Mouse (Mus musculus) urinary bladder, adult 18-20 months (tissue): ENCODE data around the gene Osgep.
"Not testable (repeated sequence)": the region's sequence is repeated elsewhere in the genome, so short reads cannot be mapped to it uniquely, and the experiment has no call there.

ENCODE experiments used
- DNase-seq, 2 experiments: peaks; one replicate each; pipeline ENCODE4 v3.0.0; 2022; ENCODE audit warnings: low spot score in 2 of 2, mixed read lengths in 2 of 2

Gene Osgep

GRCm38 (mm10) chr14:50924281-50925064, at the start of gene Osgep, which contains the start of gene Apex1:
Gene Osgep (minus strand): TSS chr14:50924893.
Gene Apex1 (plus strand): TSS chr14:50924968.
- DNase-seq, result peak; percentile 93 to 97

- no peak for DNase-seq
Measured at GRCm38 (mm10) chr14:50973700-50974099, 49.0 kb upstream of the Osgep start.

- DNase-seq, result not testable (repeated sequence)
Measured at GRCm38 (mm10) chr14:50973054-50973453, 48.4 kb upstream of the Osgep start.

- DNase-seq, result no peak
Measured at GRCm38 (mm10) chr14:50970822-50971221, 46.1 kb upstream of the Osgep start.

GRCm38 (mm10) chr14:50969558-50970544, 45.2 kb upstream of the Osgep start:
- peak in 1 of 2 experiments; percentile 15 for DNase-seq

- no peak for DNase-seq
Measured at GRCm38 (mm10) chr14:50969041-50969440, 44.3 kb upstream of the Osgep start.

- no peak for DNase-seq
Measured at GRCm38 (mm10) chr14:50968216-50968980, 43.7 kb upstream of the Osgep start.

- DNase-seq, result not testable (repeated sequence)
Measured at GRCm38 (mm10) chr14:50958289-50958995, 33.7 kb upstream of the Osgep start.

- DNase-seq, result not testable (repeated sequence)
Measured at GRCm38 (mm10) chr14:50957146-50957545, 32.5 kb upstream of the Osgep start.

GRCm38 (mm10) chr14:50956724-50957123, 32.0 kb upstream of the Osgep start:
- DNase-seq, result not testable (repeated sequence)

GRCm38 (mm10) chr14:50955942-50956508, 31.3 kb upstream of the Osgep start, which contains the start of gene Pnp2:
Gene Pnp2 (plus strand): TSS chr14:50955992.
- DNase-seq, result peak; percentile 27 to 37

- DNase-seq, result no peak
Measured at GRCm38 (mm10) chr14:50955487-50955886, 30.8 kb upstream of the Osgep start.

GRCm38 (mm10) chr14:50945526-50945925, 20.8 kb upstream of the Osgep start:
- not testable (repeated sequence) for DNase-seq

- DNase-seq, result not testable (repeated sequence)
Measured at GRCm38 (mm10) chr14:50945081-50945480, 20.4 kb upstream of the Osgep start.

GRCm38 (mm10) chr14:50944668-50945033, 20.0 kb upstream of the Osgep start:
- not testable (repeated sequence) for DNase-seq

- peak; percentile 96 to 97 for DNase-seq
Measured at GRCm38 (mm10) chr14:50943932-50944667, 19.4 kb upstream of the Osgep start, which contains the start of gene Gm49342. Gene Gm49342 (plus strand): TSS chr14:50944517.

- DNase-seq, result no peak
Measured at GRCm38 (mm10) chr14:50938940-50939339, 14.2 kb upstream of the Osgep start.

- DNase-seq, result no peak
Measured at GRCm38 (mm10) chr14:50938119-50938908, 13.6 kb upstream of the Osgep start.

- no peak for DNase-seq
Measured at GRCm38 (mm10) chr14:50936649-50937048, 12.0 kb upstream of the Osgep start.
